Mouse (Mus musculus): ENCODE measurements around the gene Helq. TPM values are rescaled to one million over a fixed set of nuclear protein-coding genes. Genes with fewer than 3 reads are reported as not detected.

Gene Helq
- polyA plus RNA-seq, 1 experiment from 2014 or later, result 21.2 TPM

GRCm38 (mm10) chr5:100825975-100826374 is 27.6 kb upstream of the Helq start:
- Histone ChIP-seq H3K27ac (no peak overlapping the region), H3K9ac (no peak overlapping the region), H3K36me3 (no peaks in the 10 kb centered on the region), H3K4me1 (no peaks in the 10 kb centered on the region), H3K4me3 (no peak overlapping the region), H3K27me3 (replicated peaks) (no peaks in the 10 kb centered on the region), H3K4me2 (replicated peaks) (no peak overlapping the region), H3K9me3 (no peaks in the 10 kb centered on the region)
- 17% methylated on average over 2 of the region's 2 CpGs for WGBS
- no peak for ATAC-seq (ENCODE audit: low FRiP score, low read depth)

- no peaks in the 10 kb centered on the region for H3K36me3 ChIP-seq
- no peaks in the 10 kb centered on the region for H3K27me3 ChIP-seq (replicated peaks)
- H3K4me3 ChIP-seq, result no peak overlapping the region
- H3K9ac ChIP-seq, result no peak overlapping the region
- peaks cover 3% of the 10 kb centered on the region; the same call in 1 of the 2 replicates for H3K4me1 ChIP-seq
- H3K9me3 ChIP-seq, result no peaks in the 10 kb centered on the region
- H3K4me2 ChIP-seq (replicated peaks), result no peak overlapping the region
- H3K27ac ChIP-seq, result no peak overlapping the region
- no peak for ATAC-seq (ENCODE audit: low FRiP score, low read depth)
- 88% methylated on average over 7 of the region's 7 CpGs for WGBS
Observed at GRCm38 (mm10) chr5:100822826-100823225, 24.4 kb upstream of the Helq start.

GRCm38 (mm10) chr5:100821375-100821774 is 23.0 kb upstream of the Helq start:
- Histone ChIP-seq H3K9ac (no peak overlapping the region), H3K27ac (no peak overlapping the region), H3K9me3 (no peaks in the 10 kb centered on the region), H3K4me2 (replicated peaks) (peak overlapping the region; percentile 80), H3K27me3 (replicated peaks) (no peaks in the 10 kb centered on the region), H3K36me3 (no peaks in the 10 kb centered on the region), H3K4me1 (peaks cover 3% of the 10 kb centered on the region; the same call in 1 of the 2 replicates), H3K4me3 (no peak overlapping the region)
- no peak for ATAC-seq (ENCODE audit: low FRiP score, low read depth)
- WGBS, result 84% methylated on average over 8 of the region's 8 CpGs

GRCm38 (mm10) chr5:100820483-100821184 is 22.2 kb upstream of the Helq start, which contains the start of gene Abraxas1:
TSS of gene Abraxas1 (minus strand) at chr5:100820965.
- WGBS, result under 1% methylated on average over 63 of the region's 63 CpGs
- H3K27me3 ChIP-seq (replicated peaks), result no peaks in the 10 kb centered on the region
- no peaks in the 10 kb centered on the region for H3K9me3 ChIP-seq
- H3K4me2 ChIP-seq (replicated peaks), result peak within 1 kb of the TSS; percentile 80
- no peaks in the 10 kb centered on the region; the same call in 1 of the 2 replicates for H3K36me3 ChIP-seq
- peaks cover 3% of the 10 kb centered on the region; the same call in 1 of the 2 replicates for H3K4me1 ChIP-seq
- H3K27ac ChIP-seq, result peak within 1 kb of the TSS; percentile 46; the same call in 1 of the 2 replicates
- peak; percentile 94 for ATAC-seq (ENCODE audit: low FRiP score, low read depth)
- peak within 1 kb of the TSS; percentile 91 for H3K9ac ChIP-seq
- peak within 1 kb of the TSS; percentile 79 for H3K4me3 ChIP-seq

GRCm38 (mm10) chr5:100819568-100820480 is 21.4 kb upstream of the Helq start:
- no peak for ATAC-seq (ENCODE audit: low FRiP score, low read depth)
- Histone ChIP-seq H3K27me3 (replicated peaks) (no peaks in the 10 kb centered on the region), H3K4me3 (peak overlapping the region; percentile 79), H3K27ac (peak overlapping the region; percentile 46; the same call in 1 of the 2 replicates), H3K4me1 (peaks cover 3% of the 10 kb centered on the region; the same call in 1 of the 2 replicates), H3K9me3 (no peaks in the 10 kb centered on the region), H3K36me3 (peaks cover under 1% of the 10 kb centered on the region), H3K4me2 (replicated peaks) (peak overlapping the region; percentile 80), H3K9ac (peak overlapping the region; percentile 91)
- 32% methylated on average over 16 of the region's 16 CpGs for WGBS

GRCm38 (mm10) chr5:100818341-100818740 is 19.9 kb upstream of the Helq start:
- Histone ChIP-seq H3K36me3 (peaks cover 4% of the 10 kb centered on the region), H3K4me2 (replicated peaks) (no peak overlapping the region), H3K9ac (no peak overlapping the region), H3K4me1 (peaks cover 3% of the 10 kb centered on the region; the same call in 1 of the 2 replicates), H3K27me3 (replicated peaks) (no peaks in the 10 kb centered on the region), H3K27ac (no peak overlapping the region), H3K9me3 (no peaks in the 10 kb centered on the region), H3K4me3 (no peak overlapping the region)
- WGBS, result 81% methylated on average over 4 of the region's 4 CpGs
- no peak for ATAC-seq (ENCODE audit: low FRiP score, low read depth)

GRCm38 (mm10) chr5:100794084-100794483 is 4.3 kb downstream of the Helq start:
- Histone ChIP-seq H3K27ac (no peak overlapping the region), H3K9me3 (no peaks in the 10 kb centered on the region), H3K9ac (no peak overlapping the region), H3K4me3 (no peak overlapping the region), H3K27me3 (replicated peaks) (no peaks in the 10 kb centered on the region), H3K4me2 (replicated peaks) (no peak overlapping the region), H3K4me1 (peaks cover 8% of the 10 kb centered on the region; the same call in 1 of the 2 replicates), H3K36me3 (peaks cover 46% of the 10 kb centered on the region)
- ATAC-seq (ENCODE audit: low FRiP score, low read depth), result no peak
- WGBS, result 82% methylated on average over 5 of the region's 5 CpGs

- no peak overlapping the region for H3K4me3 ChIP-seq
Observed at GRCm38 (mm10) chr5:100792261-100792660, 6.1 kb downstream of the Helq start.

GRCm38 (mm10) chr5:100787527-100787926 is 10.9 kb downstream of the Helq start:
- no peak overlapping the region for H3K9ac ChIP-seq
- no peaks in the 10 kb centered on the region for H3K4me1 ChIP-seq
- 87% methylated on average over 9 of the region's 9 CpGs for WGBS
- H3K27me3 ChIP-seq (replicated peaks), result no peaks in the 10 kb centered on the region
- H3K36me3 ChIP-seq, result peaks cover 73% of the 10 kb centered on the region
- H3K27ac ChIP-seq, result no peak overlapping the region
- H3K4me2 ChIP-seq (replicated peaks), result no peak overlapping the region
- no peak for ATAC-seq (ENCODE audit: low FRiP score, low read depth)
- H3K4me3 ChIP-seq, result no peak overlapping the region
- H3K9me3 ChIP-seq, result no peaks in the 10 kb centered on the region

More at GRCm38 (mm10) chr5:100792261-100792660, 6.1 kb downstream of the Helq start:
- Histone ChIP-seq H3K36me3 (peaks cover 65% of the 10 kb centered on the region), H3K4me1 (peaks cover 3% of the 10 kb centered on the region; the same call in 1 of the 2 replicates), H3K27ac (no peak overlapping the region), H3K9me3 (no peaks in the 10 kb centered on the region), H3K27me3 (replicated peaks) (no peaks in the 10 kb centered on the region), H3K4me2 (replicated peaks) (no peak overlapping the region), H3K9ac (no peak overlapping the region)
- WGBS, result 94% methylated on average over 7 of the region's 7 CpGs
- no peak for ATAC-seq (ENCODE audit: low FRiP score, low read depth)

- no peak overlapping the region for H3K27ac ChIP-seq
- H3K4me2 ChIP-seq (replicated peaks), result no peak overlapping the region
- H3K9me3 ChIP-seq, result no peaks in the 10 kb centered on the region
- no peaks in the 10 kb centered on the region for H3K4me1 ChIP-seq
- 95% methylated on average over 13 of the region's 13 CpGs for WGBS
- H3K36me3 ChIP-seq, result peaks cover 75% of the 10 kb centered on the region
- H3K9ac ChIP-seq, result no peak overlapping the region
- no peaks in the 10 kb centered on the region for H3K27me3 ChIP-seq (replicated peaks)
- no peak for ATAC-seq (ENCODE audit: low FRiP score, low read depth)
- no peak overlapping the region for H3K4me3 ChIP-seq
Observed at GRCm38 (mm10) chr5:100779002-100779401, 19.4 kb downstream of the Helq start.

GRCm38 (mm10) chr5:100776900-100777299 is 21.5 kb downstream of the Helq start:
- H3K36me3 ChIP-seq, result peaks cover 64% of the 10 kb centered on the region
- 95% methylated on average over 5 of the region's 5 CpGs for WGBS

GRCm38 (mm10) chr5:100775778-100776404 is 22.5 kb downstream of the Helq start:
- 88% methylated on average over 13 of the region's 13 CpGs for WGBS
- Histone ChIP-seq H3K9ac (no peak overlapping the region), H3K4me2 (replicated peaks) (no peak overlapping the region), H3K4me3 (no peak overlapping the region), H3K9me3 (no peaks in the 10 kb centered on the region), H3K27me3 (replicated peaks) (no peaks in the 10 kb centered on the region), H3K27ac (no peak overlapping the region), H3K36me3 (peaks cover 64% of the 10 kb centered on the region), H3K4me1 (no peaks in the 10 kb centered on the region)
- ATAC-seq (ENCODE audit: low FRiP score, low read depth), result no peak

More at GRCm38 (mm10) chr5:100776900-100777299, 21.5 kb downstream of the Helq start:
- Histone ChIP-seq H3K4me2 (replicated peaks) (no peak overlapping the region), H3K4me1 (no peaks in the 10 kb centered on the region), H3K4me3 (no peak overlapping the region), H3K27ac (no peak overlapping the region), H3K27me3 (replicated peaks) (no peaks in the 10 kb centered on the region), H3K9ac (no peak overlapping the region), H3K9me3 (no peaks in the 10 kb centered on the region)
- no peak for ATAC-seq (ENCODE audit: low FRiP score, low read depth)

All from neural tube, embryonic 12.5 days (tissue).